Mouse (Mus musculus): Measurements from ENCODE around the gene Trmt61a. TPM values are rescaled to one million over a fixed set of nuclear protein-coding genes. Genes with fewer than 3 reads are reported as not detected.

Trmt61a gene
- polyA plus RNA-seq, 1 experiment from 2014 or later = 9.0 TPM

DNA sequence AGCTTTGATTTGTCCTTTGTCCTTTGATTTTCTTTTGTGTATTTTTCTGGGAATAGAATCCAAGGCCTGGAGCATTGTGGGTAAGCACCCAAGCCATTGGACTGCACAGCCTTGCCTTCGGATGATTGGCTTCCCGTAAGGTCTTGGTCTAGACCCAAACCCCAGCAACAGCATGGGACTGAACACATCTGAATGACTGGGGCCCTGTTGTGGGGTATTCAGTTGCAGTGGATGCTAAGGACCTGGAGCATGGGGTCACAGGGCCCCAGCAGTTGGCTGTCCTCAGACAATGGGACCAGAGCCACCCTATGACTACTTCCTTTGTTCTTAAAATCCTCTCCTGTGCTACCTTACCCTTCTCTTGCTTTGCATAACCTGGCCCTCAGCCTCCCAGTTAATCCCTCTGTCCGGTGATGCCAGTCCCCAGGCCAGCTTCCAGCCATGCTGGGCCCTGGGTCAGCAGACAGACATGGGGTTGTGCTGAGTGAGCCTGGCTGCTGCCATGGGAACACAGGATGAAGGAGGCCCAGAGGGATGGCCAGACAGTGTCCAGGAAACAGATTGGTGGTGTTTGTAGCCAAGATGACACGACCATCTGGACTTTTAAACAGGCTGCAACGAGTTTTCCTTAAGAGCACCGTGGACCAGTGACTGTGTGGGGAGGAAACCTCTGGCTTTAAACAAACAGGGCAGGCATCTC lies 46.9 kb downstream of the Trmt61a start:
- Histone ChIP-seq H3K27ac (peak overlapping the region; percentile 55), H3K9me3 (no peaks in the 10 kb centered on the region), H3K4me3 (replicated peaks) (no peak overlapping the region), H3K4me2 (replicated peaks) (no peak overlapping the region), H3K9ac (replicated peaks) (peak overlapping the region; percentile 40; the same call in 1 of the 2 replicates), H3K4me1 (replicated peaks) (peaks cover 7% of the 10 kb centered on the region; the same call in 1 of the 2 replicates), H3K27me3 (no peaks in the 10 kb centered on the region), H3K36me3 (peaks cover 56% of the 10 kb centered on the region)
- 21% methylated on average over 6 of the region's 6 CpGs for WGBS
- peak; percentile 70; the same call in 1 of the 2 replicates for ATAC-seq

GRCm38 (mm10) chr12:111725338-111726121 lies 47.6 kb downstream of the Trmt61a start:
- H3K36me3 ChIP-seq = peaks cover 59% of the 10 kb centered on the region
- WGBS = 59% methylated on average over 12 of the region's 12 CpGs
- no peak for ATAC-seq

DNA sequence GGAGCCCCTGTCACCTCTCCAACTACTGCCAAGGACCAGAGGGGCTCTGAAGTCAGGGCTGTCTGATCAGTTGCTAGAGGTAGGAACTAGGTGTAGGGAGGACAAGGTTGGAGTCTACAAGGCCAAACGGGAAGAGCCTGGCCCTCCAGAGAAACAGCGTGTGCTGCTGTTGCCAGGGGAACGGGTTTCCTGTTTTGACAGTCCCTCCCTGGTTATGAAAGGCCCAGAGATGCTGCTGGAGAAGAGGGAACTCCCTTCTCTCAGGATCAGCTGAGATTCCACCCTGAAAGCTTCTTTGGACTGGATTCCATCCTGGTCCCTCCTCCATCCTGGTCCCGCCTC lies 48.2 kb downstream of the Trmt61a start:
- WGBS = 78% methylated on average over 4 of the region's 4 CpGs
- peak overlapping the region; percentile 62 for H3K27ac ChIP-seq

More at GRCm38 (mm10) chr12:111725338-111726121, 47.6 kb downstream of the Trmt61a start:
- Histone ChIP-seq H3K4me3 (replicated peaks) (no peak overlapping the region), H3K4me1 (replicated peaks) (peaks cover 7% of the 10 kb centered on the region; the same call in 1 of the 2 replicates), H3K9ac (replicated peaks) (peak overlapping the region; percentile 40; the same call in 1 of the 2 replicates), H3K27ac (peak overlapping the region; percentile 62), H3K9me3 (no peaks in the 10 kb centered on the region), H3K4me2 (replicated peaks) (no peak overlapping the region), H3K27me3 (no peaks in the 10 kb centered on the region)

DNA sequence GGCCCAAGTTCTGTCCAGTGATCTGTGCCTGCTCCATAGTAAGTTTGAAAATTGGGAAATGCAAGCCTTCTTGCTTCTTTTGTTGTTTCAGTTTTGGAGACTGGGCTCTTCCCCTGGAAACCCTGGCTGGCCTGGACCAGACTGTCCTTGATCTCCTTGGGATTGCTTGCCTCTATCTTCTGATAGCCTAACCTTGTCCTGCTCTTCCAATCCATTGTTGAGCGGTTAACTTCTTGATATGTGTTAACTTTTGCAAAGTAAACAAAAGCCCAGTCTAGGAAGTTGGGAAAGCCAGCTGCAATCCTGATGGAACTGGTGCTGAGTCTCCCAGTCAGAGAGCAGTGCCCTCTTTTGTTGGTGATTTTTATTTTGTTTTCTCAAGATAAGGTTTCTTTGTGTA lies 50.1 kb downstream of the Trmt61a start:
- no peak for ATAC-seq
- Histone ChIP-seq H3K9ac (replicated peaks) (no peak overlapping the region), H3K27ac (no peak overlapping the region), H3K36me3 (peaks cover 66% of the 10 kb centered on the region), H3K4me3 (replicated peaks) (no peak overlapping the region), H3K27me3 (no peaks in the 10 kb centered on the region), H3K4me2 (replicated peaks) (no peak overlapping the region), H3K9me3 (no peaks in the 10 kb centered on the region), H3K4me1 (replicated peaks) (peaks cover 17% of the 10 kb centered on the region)
- WGBS = 97% methylated on average over 1 of the region's 1 CpGs

More for the DNA sequence above, 48.2 kb downstream of the Trmt61a start:
- Histone ChIP-seq H3K9me3 (no peaks in the 10 kb centered on the region), H3K4me3 (replicated peaks) (no peak overlapping the region), H3K36me3 (peaks cover 59% of the 10 kb centered on the region), H3K9ac (replicated peaks) (no peak overlapping the region), H3K4me1 (replicated peaks) (peaks cover 7% of the 10 kb centered on the region; the same call in 1 of the 2 replicates), H3K4me2 (replicated peaks) (no peak overlapping the region), H3K27me3 (no peaks in the 10 kb centered on the region)
- ATAC-seq = no peak

DNA sequence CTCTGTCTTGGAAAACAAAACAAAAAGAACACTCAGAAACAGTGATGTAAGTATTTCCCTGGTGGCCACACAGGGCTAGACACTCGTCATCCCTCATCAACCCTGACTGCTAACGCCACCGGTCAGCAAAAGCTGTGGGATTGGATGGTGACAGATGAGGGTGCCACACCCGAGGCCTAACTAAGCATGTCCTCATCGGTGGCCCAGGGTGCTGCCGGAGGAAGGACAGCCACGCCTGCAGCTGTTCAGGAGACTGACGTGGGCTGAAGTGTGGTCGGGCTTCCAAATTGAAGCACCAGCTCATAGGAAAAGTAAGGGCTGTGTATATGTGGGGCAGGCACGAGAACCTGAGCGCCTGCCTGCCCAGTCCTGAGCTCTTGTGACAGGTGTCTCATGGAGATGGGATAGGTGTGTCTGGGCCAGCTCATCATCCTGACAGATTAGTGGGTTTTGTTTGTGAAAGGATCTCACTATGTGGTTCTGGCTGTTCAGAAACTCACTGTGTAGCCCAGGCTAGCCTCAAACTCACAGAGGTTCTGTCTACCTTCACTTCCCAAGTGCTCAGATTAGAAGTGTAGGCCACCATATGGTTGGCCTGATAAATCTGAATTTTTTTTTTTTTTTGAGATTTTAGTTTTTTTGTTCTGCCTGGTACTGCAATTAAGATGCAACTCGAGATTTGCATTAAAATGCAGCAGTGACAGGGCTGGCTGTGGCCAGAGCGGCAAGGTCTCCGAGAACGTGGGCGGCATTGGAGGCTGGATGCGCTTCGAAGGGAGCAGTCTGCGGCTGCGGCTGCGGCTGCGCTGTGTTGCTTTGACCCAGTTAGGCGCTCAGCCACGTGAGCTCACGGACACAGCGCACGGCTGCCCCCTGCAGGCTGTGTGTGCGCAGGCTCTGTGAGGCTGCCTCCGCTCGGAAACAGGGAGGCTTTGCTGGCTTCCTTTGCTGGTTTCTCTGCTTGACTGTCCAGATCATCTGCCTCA lies 54.2 kb downstream of the Trmt61a start:
- Histone ChIP-seq H3K4me1 (replicated peaks) (peaks cover 12% of the 10 kb centered on the region), H3K4me3 (replicated peaks) (no peak overlapping the region), H3K4me2 (replicated peaks) (peak overlapping the region; percentile 37), H3K27me3 (no peaks in the 10 kb centered on the region), H3K36me3 (peaks cover 35% of the 10 kb centered on the region), H3K9ac (replicated peaks) (peak overlapping the region; percentile 52; the same call in 1 of the 2 replicates), H3K9me3 (no peaks in the 10 kb centered on the region), H3K27ac (no peak overlapping the region)
- WGBS = 32% methylated on average over 30 of the region's 30 CpGs
- peak; percentile 95 for ATAC-seq

DNA sequence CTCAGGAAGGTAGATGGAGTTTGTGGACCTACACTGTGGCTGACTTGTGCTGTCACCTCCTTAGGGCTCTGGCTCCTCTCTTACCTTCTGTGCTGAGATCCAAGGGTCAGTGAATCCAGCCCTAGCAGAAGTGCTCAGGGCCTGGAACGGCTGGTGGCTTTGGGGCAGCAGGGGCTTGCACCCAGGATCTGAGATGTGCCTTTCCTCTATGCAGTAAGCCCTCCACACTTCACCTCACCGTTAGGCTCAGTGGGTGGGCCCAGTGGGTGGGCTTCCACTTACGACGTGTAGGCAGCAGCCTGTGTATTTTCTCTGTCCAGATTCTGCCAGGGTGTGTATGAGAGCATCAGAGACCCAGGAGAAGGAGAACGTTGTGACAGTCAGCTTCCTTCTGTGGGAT lies 55.0 kb downstream of the Trmt61a start:
- Histone ChIP-seq H3K4me1 (replicated peaks) (peaks cover 12% of the 10 kb centered on the region), H3K36me3 (peaks cover 28% of the 10 kb centered on the region), H3K4me3 (replicated peaks) (no peak overlapping the region), H3K9me3 (no peaks in the 10 kb centered on the region), H3K27me3 (no peaks in the 10 kb centered on the region), H3K4me2 (replicated peaks) (no peak overlapping the region), H3K27ac (no peak overlapping the region), H3K9ac (replicated peaks) (peak overlapping the region; percentile 52; the same call in 1 of the 2 replicates)
- peak; percentile 37 for ATAC-seq
- 59% methylated on average over 5 of the region's 5 CpGs for WGBS

Other genes with a start within 250 kb of the Trmt61a start
- 0.28 and 1.3 TPM in 2 replicates for gene Tnfaip2, start 235.6 kb upstream of the Trmt61a start, polyA plus RNA-seq (2015; fragmentation: Nextera tagmentation; extraction: Ambion mirVana)
- gene Gm266, start 192.3 kb upstream of the Trmt61a start, polyA plus RNA-seq (2015; fragmentation: Nextera tagmentation; extraction: Ambion mirVana) = 0.81 and 0.98 TPM in 2 replicates
- 593 and 657 TPM in 2 replicates for gene Eif5, start 140.1 kb upstream of the Trmt61a start, polyA plus RNA-seq (2015; fragmentation: Nextera tagmentation; extraction: Ambion mirVana)
- 49.2 and 57.2 TPM in 2 replicates for gene Mark3, start 103.6 kb upstream of the Trmt61a start, polyA plus RNA-seq (2015; fragmentation: Nextera tagmentation; extraction: Ambion mirVana)
- 1,952 and 2,005 TPM in 2 replicates for gene Ckb, start 5.8 kb upstream of the Trmt61a start, polyA plus RNA-seq (2015; fragmentation: Nextera tagmentation; extraction: Ambion mirVana)
- 63.9 and 68.2 TPM in 2 replicates for gene Bag5, start 35.2 kb downstream of the Trmt61a start, polyA plus RNA-seq (2015; fragmentation: Nextera tagmentation; extraction: Ambion mirVana)
- 59.5 and 59.6 TPM in 2 replicates for gene Apopt1, start 35.2 kb downstream of the Trmt61a start, polyA plus RNA-seq (2015; fragmentation: Nextera tagmentation; extraction: Ambion mirVana)
- 545 and 546 TPM in 2 replicates for gene Klc1, start 80.7 kb downstream of the Trmt61a start, polyA plus RNA-seq (2015; fragmentation: Nextera tagmentation; extraction: Ambion mirVana)
- gene Xrcc3, start 135.8 kb downstream of the Trmt61a start, polyA plus RNA-seq (2015; fragmentation: Nextera tagmentation; extraction: Ambion mirVana) = 3.9 and 4.4 TPM in 2 replicates
- gene Zfyve21, start 136.1 kb downstream of the Trmt61a start, polyA plus RNA-seq (2015; fragmentation: Nextera tagmentation; extraction: Ambion mirVana) = 34.7 and 36.6 TPM in 2 replicates
- gene Ppp1r13b, start 230.0 kb downstream of the Trmt61a start, polyA plus RNA-seq (2015; fragmentation: Nextera tagmentation; extraction: Ambion mirVana) = 17.8 and 19.7 TPM in 2 replicates

All from midbrain, embryonic 13.5 days (tissue).